Mouse (Mus musculus): ENCODE measurements around the gene Hspa12a. TPM values are rescaled to one million over a fixed set of nuclear protein-coding genes. Genes with fewer than 3 reads are reported as not detected.
"Not testable (repeated sequence)": the region's sequence is repeated elsewhere in the genome, so short reads cannot be mapped to it uniquely, and the experiment has no call there.

The Hspa12a gene
- polyA plus RNA-seq, 1 experiment: 20.7 TPM

DNA sequence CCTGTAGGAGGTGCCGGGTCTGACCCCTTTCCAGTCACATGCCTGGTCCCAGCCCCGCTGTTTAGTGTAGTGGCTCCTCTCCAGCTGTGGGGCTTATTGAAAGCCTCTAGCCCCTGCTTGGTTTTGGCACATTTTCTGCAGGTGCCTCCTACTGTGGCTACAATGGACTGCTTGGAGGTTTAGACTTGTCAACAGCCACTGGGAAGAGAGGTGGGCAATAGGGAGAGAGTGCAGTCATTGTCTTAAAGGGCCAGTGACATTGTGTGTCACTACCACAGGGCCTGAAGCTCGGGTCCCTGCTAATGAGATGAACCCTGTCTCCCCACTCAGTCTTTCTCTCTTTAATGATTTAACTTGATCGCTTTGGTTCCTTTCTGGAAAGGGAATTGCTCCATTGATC, 10.4 kb downstream of the Hspa12a start:
- Histone ChIP-seq H3K4me3 (ENCODE audit: insufficient read depth, low read depth, low read length) (no peak overlapping the region), H3K27ac (replicated peaks; ENCODE audit: low read depth, low read length) (no peak overlapping the region), H3K4me1 (ENCODE audit: control insufficient read depth, insufficient read depth, insufficient read length, low read length) (no peaks in the 10 kb centered on the region)

DNA sequence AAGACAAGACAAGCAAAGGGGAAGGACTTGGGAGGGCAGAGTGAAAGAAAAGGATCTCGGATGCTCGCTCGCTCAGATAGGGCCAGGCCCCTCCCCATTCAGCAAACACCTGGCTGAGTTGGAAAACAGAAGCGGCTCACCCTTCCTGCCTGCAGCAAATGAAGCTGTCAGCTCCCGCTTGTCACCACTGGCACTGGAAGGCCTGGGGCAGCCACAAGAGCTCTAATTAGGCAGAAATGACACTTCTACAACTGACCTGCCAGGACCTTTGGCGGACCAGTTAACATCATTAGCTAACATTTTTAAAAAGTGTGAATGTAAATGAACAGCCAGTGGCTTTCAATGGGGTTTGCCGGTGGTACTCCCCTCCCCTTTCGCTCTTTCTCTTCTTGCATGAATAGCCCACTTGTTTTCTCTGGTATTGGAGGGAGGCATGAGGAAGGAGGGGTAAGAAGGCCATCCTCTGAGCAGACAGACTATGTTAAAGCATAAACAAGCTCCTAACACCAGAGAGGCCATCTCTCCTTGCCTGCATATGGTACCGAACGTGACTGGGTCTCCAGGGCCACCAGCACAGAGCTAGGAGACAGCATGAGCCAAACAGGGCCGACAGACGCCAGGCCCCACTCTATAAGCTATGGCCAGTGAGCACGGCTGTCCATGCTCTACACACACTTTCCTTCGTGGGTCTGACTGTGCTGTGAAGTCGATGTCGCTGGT, 12.2 kb downstream of the Hspa12a start:
- Histone ChIP-seq H3K4me3 (ENCODE audit: insufficient read depth, low read depth, low read length) (no peak overlapping the region), H3K4me1 (ENCODE audit: control insufficient read depth, insufficient read depth, insufficient read length, low read length) (no peaks in the 10 kb centered on the region), H3K27ac (replicated peaks; ENCODE audit: low read depth, low read length) (no peak overlapping the region)

DNA sequence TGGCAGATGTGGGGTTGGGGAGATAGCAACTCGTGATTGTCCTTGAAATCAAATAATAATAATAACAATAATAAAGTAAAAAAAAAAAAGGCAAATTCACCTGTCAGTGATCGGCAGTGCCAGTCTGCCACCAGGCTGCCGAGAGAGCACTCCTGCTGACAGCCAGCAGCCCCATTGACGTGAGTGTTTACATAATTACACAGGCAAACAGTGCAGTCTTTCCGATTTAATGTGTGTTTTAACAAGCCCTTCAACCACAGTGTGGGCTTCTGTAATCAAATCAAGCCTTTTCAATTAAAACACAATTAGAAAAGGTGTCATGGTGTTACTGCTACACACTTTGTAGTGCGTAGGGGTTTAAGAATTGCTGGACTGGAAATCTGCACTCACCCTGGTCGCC, 24.3 kb downstream of the Hspa12a start:
- Histone ChIP-seq H3K27ac (replicated peaks; ENCODE audit: low read depth, low read length) (no peak overlapping the region), H3K4me3 (ENCODE audit: insufficient read depth, low read depth, low read length) (peak overlapping the region; percentile 34; the same call in 1 of the 2 replicates), H3K4me1 (ENCODE audit: control insufficient read depth, insufficient read depth, insufficient read length, low read length) (no peaks in the 10 kb centered on the region)

DNA sequence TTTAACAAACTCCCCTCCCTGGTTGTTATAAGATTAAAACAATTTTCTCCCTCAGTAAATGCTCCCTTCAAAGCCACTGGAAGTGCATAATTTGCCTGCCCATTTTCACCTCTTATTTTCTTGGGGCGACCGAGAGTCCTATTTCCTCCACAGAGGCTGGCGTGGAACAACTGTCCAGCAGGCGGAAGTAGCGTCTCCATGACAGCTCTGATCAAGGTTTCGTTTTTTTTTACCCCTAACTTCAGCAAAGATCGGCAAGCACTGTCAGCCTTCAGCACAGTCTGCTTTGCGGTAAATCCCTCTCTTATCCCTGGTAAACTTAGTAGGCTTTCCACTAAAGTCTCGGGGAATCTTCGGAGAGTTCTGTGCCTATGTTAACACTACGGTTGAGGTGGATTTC, 24.9 kb downstream of the Hspa12a start:
- Histone ChIP-seq H3K4me1 (ENCODE audit: control insufficient read depth, insufficient read depth, insufficient read length, low read length) (no peaks in the 10 kb centered on the region), H3K27ac (replicated peaks; ENCODE audit: low read depth, low read length) (no peak overlapping the region), H3K4me3 (ENCODE audit: insufficient read depth, low read depth, low read length) (peak overlapping the region; percentile 34)

DNA sequence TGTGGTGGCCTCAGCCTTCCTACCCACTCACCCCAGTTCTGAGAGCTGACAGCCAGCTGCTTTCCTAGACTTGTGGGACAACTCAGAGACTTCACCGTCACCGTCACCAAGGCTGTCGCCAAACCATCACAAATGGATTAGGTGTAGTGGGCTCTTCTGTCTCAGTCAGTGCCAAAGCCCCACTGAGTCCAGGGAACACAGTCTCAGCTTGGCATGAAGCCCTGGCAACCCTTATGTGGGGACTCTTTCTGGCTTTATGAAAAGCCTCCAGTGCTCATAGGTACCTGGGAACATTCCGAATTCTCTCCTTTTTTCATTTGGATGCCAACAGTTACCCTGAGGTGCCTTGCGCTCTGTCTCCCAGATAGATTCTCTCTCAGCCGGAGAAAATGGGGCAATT, 30.2 kb downstream of the Hspa12a start:
- Histone ChIP-seq H3K4me3 (ENCODE audit: insufficient read depth, low read depth, low read length) (no peak overlapping the region), H3K4me1 (ENCODE audit: control insufficient read depth, insufficient read depth, insufficient read length, low read length) (no peaks in the 10 kb centered on the region; the same call in 1 of the 2 replicates), H3K27ac (replicated peaks; ENCODE audit: low read depth, low read length) (no peak overlapping the region)

DNA sequence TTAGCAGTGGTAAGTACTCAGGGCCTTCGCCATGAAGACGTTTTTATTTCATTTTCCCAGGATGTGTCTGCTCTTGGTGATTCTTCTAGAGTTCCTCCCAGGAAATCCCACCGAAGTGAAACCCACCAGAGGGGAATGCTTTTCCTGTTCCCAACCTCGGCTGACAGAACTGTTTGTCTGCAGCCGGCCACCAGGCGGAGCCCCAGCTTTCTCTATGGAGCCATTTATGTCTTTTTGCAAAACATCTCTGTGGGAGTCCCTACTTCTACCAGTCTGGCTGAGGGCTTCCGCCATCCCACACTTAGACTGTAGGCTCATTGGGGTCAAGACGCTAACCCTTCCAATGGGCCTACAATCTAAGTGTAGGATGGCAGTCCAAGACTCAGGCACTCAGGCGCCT, 32.1 kb downstream of the Hspa12a start:
- H3K4me1 ChIP-seq (ENCODE audit: control insufficient read depth, insufficient read depth, insufficient read length, low read length): no peaks in the 10 kb centered on the region; the same call in 1 of the 2 replicates
- peak overlapping the region; percentile 30 for H3K4me3 ChIP-seq (ENCODE audit: insufficient read depth, low read depth, low read length)
- no peak overlapping the region for H3K27ac ChIP-seq (replicated peaks; ENCODE audit: low read depth, low read length)

DNA sequence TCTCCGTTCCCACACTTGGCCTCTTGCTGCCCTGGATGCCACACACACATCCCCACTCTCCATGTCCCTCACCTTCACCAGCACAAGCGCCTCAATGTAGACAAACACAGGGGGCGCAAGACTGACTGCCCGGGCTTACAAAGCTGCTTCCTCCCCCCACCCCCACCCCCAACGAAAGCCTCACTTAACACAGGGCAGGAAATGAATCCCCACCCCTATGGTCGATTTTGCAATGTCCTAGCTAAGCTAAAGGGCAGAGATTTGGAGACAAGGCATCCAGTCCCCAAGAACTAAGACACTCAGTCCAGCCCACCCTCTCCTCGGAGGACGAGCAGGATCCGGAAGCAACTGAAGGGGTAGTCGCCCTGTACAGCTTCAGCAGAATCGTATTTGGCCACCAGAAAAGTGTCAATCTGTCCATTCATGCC, 32.5 kb downstream of the Hspa12a start:
- Histone ChIP-seq H3K27ac (replicated peaks; ENCODE audit: low read depth, low read length) (no peak overlapping the region), H3K4me3 (ENCODE audit: insufficient read depth, low read depth, low read length) (peak overlapping the region; percentile 30), H3K4me1 (ENCODE audit: control insufficient read depth, insufficient read depth, insufficient read length, low read length) (no peaks in the 10 kb centered on the region; the same call in 1 of the 2 replicates)

DNA sequence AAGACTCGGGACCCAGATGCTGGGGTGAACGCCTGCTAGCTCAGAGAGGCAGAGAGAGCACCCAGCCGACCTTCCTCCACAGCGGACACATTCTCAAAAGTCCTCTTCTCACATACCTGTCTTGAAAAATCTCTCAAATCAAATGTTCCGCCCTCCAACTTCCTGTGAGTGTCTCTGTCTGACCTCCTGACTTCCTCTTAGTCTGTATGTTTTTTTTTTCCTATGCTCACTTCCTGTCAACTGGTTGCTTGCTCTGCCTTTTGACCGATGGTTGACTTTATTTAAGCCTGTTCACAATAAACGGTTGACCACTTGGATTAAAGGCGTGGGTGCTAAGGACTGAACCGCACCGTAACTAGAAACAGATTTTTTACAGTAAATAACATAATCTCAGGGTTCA, 35.4 kb downstream of the Hspa12a start:
- Histone ChIP-seq H3K27ac (replicated peaks; ENCODE audit: low read depth, low read length) (no peak overlapping the region), H3K4me3 (ENCODE audit: insufficient read depth, low read depth, low read length) (no peak overlapping the region), H3K4me1 (ENCODE audit: control insufficient read depth, insufficient read depth, insufficient read length, low read length) (no peaks in the 10 kb centered on the region; the same call in 1 of the 2 replicates)

DNA sequence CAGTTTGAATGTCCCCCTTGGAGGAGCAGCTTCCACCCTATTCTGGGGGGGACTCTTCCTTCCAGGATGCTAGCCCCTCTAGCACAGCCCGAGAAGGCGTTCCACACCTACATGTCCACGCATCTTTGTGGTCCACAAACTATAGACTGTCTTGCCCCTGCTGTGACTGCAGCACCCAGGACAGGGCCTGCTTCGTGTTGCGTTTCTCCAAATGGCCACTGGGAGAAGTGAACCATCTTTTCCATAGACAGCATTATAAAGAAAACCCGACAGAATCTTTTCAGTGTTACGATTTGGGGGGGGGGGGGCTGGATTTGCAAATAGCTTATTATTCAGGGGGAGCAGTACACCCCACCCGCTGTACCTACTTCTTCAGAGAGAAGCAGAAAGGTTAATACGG, 36.8 kb downstream of the Hspa12a start:
- Histone ChIP-seq H3K4me1 (ENCODE audit: control insufficient read depth, insufficient read depth, insufficient read length, low read length) (no peaks in the 10 kb centered on the region; the same call in 1 of the 2 replicates), H3K4me3 (ENCODE audit: insufficient read depth, low read depth, low read length) (no peak overlapping the region), H3K27ac (replicated peaks; ENCODE audit: low read depth, low read length) (no peak overlapping the region)

DNA sequence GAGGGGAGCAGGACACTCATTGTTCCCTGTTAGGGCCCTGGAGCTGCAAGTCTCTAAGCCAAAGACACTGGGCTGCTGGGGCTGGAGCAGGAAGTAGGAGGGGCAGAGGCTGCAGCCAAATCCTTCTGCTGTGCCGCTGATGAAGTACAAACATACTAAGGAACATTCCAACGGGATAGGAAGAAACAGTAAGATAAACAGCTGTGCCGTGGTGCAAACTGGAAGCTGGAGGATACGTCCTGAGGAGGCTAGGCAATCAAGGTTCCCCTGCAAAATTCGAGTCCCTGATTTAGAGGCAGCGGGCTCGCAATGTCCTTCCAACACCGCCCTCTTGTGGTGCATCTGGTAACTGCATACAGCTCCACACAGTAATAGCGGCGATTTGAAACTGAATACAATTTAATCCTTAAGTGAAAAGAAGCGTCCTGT, 39.5 kb downstream of the Hspa12a start:
- H3K4me3 ChIP-seq (ENCODE audit: insufficient read depth, low read depth, low read length): peak overlapping the region; percentile 47
- H3K27ac ChIP-seq (replicated peaks; ENCODE audit: low read depth, low read length): no peak overlapping the region
- H3K4me1 ChIP-seq (ENCODE audit: control insufficient read depth, insufficient read depth, insufficient read length, low read length): no peaks in the 10 kb centered on the region

DNA sequence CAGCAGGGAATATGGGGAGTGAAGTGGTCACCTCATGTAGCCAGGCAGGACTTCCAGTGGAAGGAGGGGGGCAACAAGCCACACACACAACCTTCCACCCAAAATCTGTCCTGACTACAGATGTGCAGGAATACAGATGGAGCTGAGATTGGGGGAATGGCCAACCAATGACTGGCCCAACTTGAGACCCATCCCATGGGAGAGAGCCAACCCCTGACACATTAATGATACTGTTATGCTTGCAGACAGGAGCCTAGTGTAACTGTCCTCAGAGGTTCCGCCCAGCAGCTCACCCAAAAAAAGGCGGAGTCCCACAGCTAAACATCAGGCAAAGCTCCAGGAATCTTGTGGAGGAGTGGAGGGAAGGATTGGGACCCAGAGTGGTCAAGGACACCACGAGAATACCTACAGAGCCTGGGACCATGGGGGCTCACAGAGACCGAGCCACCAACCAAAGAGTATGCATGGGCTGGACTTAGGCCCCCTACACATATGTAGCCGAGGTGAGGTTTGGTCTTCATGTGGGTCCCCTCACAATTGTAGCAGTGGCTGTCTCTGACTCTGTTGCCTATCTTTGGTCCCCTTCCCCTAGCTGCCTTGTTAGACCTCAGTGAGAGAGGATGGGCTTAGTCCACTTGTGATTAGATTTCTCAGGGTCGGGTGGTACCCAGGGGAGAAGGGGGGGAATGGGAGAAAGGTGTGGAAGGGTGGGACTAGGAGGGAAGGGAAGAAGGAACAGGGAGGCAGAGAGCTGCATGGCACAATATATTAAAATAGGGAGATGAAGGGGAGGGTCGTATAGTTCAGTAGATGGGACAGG, 40.2 kb downstream of the Hspa12a start:
- no peaks in the 10 kb centered on the region for H3K4me1 ChIP-seq (ENCODE audit: control insufficient read depth, insufficient read depth, insufficient read length, low read length)
- H3K4me3 ChIP-seq (ENCODE audit: insufficient read depth, low read depth, low read length): no peak overlapping the region
- no peak overlapping the region for H3K27ac ChIP-seq (replicated peaks; ENCODE audit: low read depth, low read length)

DNA sequence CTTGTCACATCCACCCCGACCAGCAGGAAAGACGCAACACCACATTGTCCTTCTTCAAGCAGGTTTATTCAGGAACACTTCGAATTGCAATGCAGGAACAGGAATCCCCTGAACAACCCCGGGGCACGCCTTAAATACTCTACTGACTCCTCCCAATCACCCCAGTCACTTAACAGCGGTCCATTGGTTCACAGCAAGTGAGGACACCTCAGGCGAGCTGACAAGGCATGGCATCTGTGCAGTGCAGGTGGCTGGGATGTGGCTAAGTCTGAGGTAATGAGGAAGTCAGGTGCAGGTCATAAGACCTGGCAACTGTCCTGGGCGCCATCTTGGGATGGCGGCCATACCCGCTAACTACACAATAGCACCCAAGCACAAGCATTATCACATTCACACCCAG, 43.0 kb downstream of the Hspa12a start:
- not testable (repeated sequence) for H3K4me1 ChIP-seq (ENCODE audit: control insufficient read depth, insufficient read depth, insufficient read length, low read length); H3K4me3 ChIP-seq (ENCODE audit: insufficient read depth, low read depth, low read length); H3K27ac ChIP-seq (replicated peaks; ENCODE audit: low read depth, low read length)

DNA sequence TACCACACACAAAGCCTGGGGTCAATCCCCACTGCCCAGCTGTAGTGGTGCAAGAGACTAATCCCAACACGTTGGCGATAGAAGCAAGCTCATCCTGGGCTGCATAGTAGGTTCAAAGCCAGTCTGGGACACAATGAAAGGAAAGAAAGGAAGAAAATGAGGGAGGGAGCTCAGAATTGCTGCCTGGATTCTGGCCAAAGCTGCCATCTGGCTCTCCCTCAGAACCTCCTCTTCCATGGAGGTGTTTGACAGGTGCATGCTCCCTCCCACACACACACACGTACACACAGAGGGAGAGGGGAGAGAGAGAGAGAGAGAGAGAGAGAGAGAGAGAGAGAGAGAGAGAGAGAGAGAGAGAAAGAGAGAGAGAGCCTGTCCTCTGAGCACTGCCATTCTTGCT, 47.2 kb downstream of the Hspa12a start:
- Histone ChIP-seq H3K27ac (replicated peaks; ENCODE audit: low read depth, low read length) (no peak overlapping the region), H3K4me3 (ENCODE audit: insufficient read depth, low read depth, low read length) (no peak overlapping the region), H3K4me1 (ENCODE audit: control insufficient read depth, insufficient read depth, insufficient read length, low read length) (no peaks in the 10 kb centered on the region)

DNA sequence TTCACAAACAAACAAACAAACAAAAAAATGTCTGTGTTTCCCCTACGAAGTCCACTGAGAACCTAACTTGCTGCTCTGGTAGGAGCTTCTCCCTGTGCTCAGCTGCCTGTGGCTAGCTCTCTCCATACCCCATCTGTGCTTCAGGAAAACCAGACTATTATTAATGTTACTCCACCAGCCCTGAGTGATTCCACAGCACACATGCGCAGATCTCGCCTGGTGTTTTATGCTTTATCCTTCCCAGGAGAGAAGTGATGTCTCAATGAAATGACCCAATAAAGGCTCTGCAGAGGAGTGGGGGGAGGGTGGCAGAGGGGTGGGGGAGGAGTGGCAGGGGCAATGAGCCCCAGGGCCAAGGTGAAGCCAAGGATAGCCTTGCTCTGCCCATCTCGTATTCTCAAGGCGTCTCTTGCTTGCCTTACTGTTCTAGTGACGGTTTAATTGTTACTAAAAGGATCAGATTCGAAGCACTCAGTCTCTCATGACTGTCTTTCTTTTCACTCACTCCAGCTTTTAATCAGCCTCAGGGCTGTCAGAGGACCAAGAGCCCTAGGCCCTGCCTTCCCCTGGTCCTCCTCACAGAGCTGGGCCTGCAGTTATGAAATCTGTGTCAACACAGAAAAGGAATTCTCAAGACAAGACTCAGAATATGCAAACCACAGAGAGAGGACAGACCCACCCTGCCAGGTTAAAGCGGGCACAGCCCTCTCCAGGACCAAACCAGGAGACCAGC, 54.0 kb downstream of the Hspa12a start:
- Histone ChIP-seq H3K27ac (replicated peaks; ENCODE audit: low read depth, low read length) (peak overlapping the region; percentile 36; the same call in 1 of the 2 replicates), H3K4me3 (ENCODE audit: insufficient read depth, low read depth, low read length) (no peak overlapping the region)

DNA sequence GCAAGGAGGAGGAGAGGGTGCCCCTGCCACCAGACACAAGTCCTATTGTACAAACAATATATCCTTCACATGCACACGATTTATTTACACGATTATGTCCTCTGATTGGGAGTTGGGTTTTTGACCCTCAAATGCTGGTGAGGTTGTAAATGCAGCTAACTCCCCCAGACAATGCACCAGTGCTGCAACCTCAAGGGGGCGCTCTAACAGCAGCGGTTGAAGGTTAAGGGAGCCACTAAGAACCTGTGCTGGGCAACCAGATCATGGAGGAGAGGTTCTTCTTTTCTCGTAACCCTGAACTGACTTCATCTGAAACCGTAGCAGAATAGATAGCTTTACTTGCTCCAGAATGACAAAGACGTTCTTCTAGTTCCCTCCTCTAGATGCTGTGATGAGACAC, 57.0 kb downstream of the Hspa12a start:
- no peaks in the 10 kb centered on the region for H3K4me1 ChIP-seq (ENCODE audit: control insufficient read depth, insufficient read depth, insufficient read length, low read length)
- no peak overlapping the region for H3K4me3 ChIP-seq (ENCODE audit: insufficient read depth, low read depth, low read length)
- H3K27ac ChIP-seq (replicated peaks; ENCODE audit: low read depth, low read length): no peak overlapping the region

More for the DNA sequence above, 54.0 kb downstream of the Hspa12a start:
- no peaks in the 10 kb centered on the region for H3K4me1 ChIP-seq (ENCODE audit: control insufficient read depth, insufficient read depth, insufficient read length, low read length)
